Mouse (Mus musculus) layer of hippocampus, adult 6 months (tissue): ENCODE data around the gene Cst10. TPM values are rescaled to one million over a fixed set of nuclear protein-coding genes. Genes with fewer than 3 reads are reported as not detected.

Source experiments
- long read RNA-seq, 2 experiments: library from polyadenylated mRNA; unstranded; transcript quantifications; one replicate each; pipeline ENCODE4 v2.0.0; 2019 to 2020
- polyA plus RNA-seq: library from polyadenylated mRNA; unstranded; fragments of <200 nt; fragmentation: Nextera tagmentation; gene quantifications from 2 replicates; pipeline ENCODE4 v1.2.3, GENCODE M21; 2021

Cst10 gene
- polyA plus RNA-seq = not detected in 2 replicates
- long read RNA-seq, experiment 1 = 0 reads
- long read RNA-seq, experiment 2 = 0 reads

GRCm38 (mm10) chr2:149404757-149405156 is at the start of gene Cst10:
Gene Cst10 (plus strand): TSS chr2:149405057.

